Mouse (Mus musculus) kidney, postnatal 14 days (tissue): ENCODE measurements around the gene Cers5.
"Not testable (repeated sequence)": the region's sequence is repeated elsewhere in the genome, so short reads cannot be mapped to it uniquely, and the experiment has no call there.

Experiments used
- DNase-seq: peaks from one replicate; pipeline ENCODE4 v3.0.0; 2022; ENCODE audit warnings: mixed read lengths

Cers5 gene

DNA sequence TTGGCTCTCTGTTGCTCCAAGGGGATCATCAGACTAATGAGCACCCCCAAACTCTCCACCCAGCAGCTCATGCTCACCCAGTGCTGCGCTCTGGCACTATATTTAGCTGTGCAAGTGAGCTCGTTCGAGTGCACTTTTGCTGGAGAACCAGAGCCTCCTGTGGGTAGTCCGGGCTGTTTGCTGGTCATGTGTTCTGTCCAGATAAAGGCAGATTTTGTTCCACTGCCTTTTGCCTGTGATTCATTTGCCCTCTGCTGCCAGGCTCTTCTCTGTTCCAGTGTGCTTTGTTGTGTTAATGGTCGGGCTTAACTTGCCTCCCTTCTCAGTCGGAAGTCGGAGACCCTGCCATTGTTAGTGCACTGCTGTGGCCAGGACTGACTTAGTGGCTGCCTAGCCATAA lies 67.8 kb downstream of the Cers5 start:
- no peak for DNase-seq

DNA sequence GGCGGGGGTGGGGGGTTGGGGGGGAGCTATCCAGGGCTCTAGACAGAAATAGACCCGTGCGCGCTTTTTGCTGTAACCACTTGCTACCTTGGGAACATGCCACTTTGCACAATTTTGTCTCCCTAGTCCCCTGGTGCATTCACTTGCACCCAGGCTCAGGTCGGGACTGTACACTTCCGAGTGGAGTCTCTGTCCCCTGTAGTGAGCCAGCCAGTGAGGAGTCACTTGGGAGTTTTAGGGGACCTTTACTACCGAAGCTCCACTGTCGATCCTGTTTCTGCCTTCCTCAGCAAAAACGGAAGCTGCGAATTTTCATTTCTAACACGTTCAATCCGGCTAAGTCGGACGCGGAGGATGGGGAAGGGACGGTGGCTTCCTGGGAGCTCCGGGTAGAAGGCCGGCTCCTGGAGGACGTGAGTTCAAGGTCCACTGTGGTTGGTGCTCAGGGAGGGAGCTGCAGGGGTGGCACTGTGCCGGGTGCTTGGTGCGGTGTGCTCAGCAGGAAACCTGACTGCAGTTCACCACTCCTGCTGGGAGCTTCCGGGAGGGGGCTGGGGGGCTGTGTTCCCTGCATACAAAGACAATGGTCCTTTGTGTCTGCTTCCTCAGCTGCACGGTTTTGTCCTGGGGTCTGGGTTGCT lies 68.5 kb downstream of the Cers5 start:
- DNase-seq: peak; percentile 81

DNA sequence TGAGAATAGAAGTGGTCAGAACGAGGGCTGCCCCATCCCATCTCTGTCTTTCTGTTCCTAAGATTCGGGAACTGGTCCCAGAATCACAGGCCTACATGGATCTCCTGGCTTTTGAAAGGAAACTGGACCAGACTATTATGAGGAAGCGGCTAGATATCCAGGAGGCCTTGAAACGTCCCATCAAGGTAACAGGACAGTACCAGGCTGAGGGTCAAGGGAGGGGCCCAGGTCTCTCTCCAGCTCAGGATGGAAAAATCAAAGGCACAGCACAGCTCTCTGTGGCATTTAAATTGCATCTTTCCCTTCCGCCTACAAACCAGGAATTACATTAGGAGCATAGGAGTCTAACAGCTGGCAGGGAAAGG lies 69.0 kb downstream of the Cers5 start:
- no peak for DNase-seq

DNA sequence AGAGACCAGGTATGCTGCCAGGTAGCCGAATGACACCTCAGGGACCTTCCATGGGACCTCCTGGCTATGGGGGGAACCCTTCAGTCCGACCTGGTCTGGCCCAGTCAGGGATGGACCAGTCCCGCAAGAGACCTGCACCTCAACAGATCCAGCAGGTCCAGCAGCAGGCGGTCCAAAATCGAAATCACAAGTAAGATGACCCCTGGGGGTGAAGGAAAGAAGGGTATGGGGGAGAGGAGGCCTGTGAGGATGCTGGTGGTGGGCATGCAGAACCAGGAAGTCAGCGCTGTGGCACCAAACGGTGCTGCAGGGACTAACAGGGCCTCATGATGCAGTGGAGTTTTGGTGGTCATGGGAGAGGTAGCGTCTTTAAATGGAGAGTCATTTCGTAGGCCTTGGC lies 69.6 kb downstream of the Cers5 start:
- no peak for DNase-seq

- DNase-seq: peak; percentile 95
These were observed 70.4 kb downstream of the Cers5 start, which contains the start of gene Smarcd1 for GRCm38 (mm10) chr15:99701999-99702900. TSS of gene Smarcd1 (plus strand) at chr15:99702129.

DNA sequence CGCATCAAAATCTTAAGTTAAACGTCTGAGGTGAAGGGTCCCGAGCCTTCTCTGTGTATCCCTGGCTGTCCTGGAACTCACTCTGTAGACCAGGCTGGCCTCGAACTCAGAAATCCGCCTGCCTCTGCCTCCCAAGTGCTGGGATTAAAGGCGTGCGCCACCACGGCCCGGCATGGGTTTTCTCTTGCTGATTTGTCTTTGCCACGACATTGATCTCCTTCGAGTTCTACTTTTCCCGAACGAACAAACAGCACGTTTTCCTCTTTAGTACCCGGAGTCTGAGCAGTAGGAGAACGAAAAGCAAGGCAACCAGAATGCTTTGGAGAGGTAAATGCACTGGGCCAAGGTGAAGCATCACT lies 71.1 kb downstream of the Cers5 start:
- DNase-seq: not testable (repeated sequence)

- DNase-seq: no peak
These were observed 72.2 kb downstream of the Cers5 start for GRCm38 (mm10) chr15:99700219-99701106.

GRCm38 (mm10) chr15:99699715-99700114 lies 73.0 kb downstream of the Cers5 start:
- no peak for DNase-seq

DNA sequence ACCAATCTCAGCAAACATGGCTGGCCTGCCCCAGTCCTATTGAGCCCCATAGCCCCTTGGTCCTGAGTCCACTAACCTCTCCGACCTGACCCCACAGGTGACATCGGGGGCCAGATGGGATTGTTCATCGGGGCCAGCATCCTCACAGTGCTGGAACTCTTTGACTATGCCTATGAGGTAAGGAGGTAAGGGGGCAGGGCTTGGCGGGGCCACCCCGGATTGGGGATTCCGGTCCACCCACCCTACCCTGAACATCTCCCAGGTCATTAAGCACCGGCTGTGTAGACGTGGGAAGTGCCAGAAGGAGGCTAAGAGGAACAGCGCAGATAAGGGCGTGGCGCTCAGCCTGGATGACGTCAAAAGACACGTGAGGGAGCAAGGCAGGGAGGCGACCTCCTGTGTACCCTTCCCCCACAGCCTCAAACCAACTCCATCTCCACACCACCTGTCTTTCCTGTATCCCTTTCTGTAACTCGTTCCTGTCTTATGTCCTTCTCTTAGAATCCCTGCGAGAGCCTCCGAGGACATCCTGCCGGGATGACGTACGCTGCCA lies 74.1 kb downstream of the Cers5 start:
- no peak for DNase-seq

- DNase-seq: no peak
These were observed 75.4 kb downstream of the Cers5 start for GRCm38 (mm10) chr15:99697309-99697708.

DNA sequence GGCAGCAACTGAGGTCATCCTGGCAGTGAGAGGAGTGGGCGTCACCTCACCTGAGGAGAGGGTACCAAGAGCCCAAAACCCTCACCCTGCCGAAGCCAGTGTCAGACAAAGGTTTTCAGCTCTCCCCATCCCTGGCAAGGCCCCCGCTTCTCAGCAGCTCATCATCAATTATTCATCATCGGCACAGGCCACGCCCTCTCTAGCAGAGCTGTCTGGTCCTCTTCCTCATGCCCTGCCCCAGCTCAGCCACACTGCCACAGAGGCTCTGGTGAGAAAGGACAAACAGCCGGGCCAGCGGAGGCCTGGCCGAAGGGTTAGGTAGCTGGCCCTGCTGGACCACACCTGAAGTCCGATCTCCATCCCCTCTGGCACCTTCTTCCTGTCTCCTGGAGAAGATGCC lies 80.7 kb downstream of the Cers5 start:
- DNase-seq: no peak

DNA sequence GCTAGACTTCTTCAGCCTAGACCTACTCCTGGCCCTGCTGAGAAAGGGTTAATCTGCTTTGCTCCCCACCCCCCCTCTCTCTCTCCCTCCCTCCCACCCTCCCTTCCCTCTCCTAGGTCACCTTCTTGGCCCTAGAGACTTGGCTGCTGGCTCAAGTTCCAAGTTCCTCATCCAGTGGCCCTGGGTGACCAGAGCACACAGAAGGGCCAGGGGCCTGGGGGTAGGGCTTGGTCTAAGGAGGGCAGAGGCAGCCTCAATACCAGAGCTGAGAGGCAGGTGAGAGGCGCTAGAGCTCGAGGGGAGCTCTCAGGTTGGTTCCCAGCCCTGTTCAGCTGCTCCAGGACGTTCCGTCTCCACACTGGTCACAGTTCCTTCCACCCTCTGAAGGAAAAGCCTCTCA lies 81.8 kb downstream of the Cers5 start:
- no peak for DNase-seq

GRCm38 (mm10) chr15:99688712-99689111 lies 84.0 kb downstream of the Cers5 start:
- DNase-seq: peak; percentile 61
